Mouse (Mus musculus) ES-E14 (cell line): Measurements from ENCODE around the gene Rab7. TPM values are rescaled to one million over a fixed set of nuclear protein-coding genes. Genes with fewer than 3 reads are reported as not detected.
"Not testable (repeated sequence)": the region's sequence is repeated elsewhere in the genome, so short reads cannot be mapped to it uniquely, and the experiment has no call there.

Source experiments
- DNase-seq: peaks from one replicate; pipeline ENCODE4 v3.0.0-alpha.2; 2013; ENCODE audit warnings: low read depth, low spot score
- H3K27ac ChIP-seq: 2 replicates; pipeline ENCODE4 v1.5.1; 2012; ENCODE audit warnings: low read depth, mild to moderate bottlenecking, low read length, moderate library complexity, mixed read lengths; ENCODE audit not compliant: poor library complexity, insufficient read depth, severe bottlenecking
- H3K36me3 ChIP-seq: 2 replicates; pipeline ENCODE4 v1.6.1; 2012; ENCODE audit warnings: mild to moderate bottlenecking, low read length, moderate library complexity, mixed read lengths; ENCODE audit not compliant: control insufficient read depth, poor library complexity, insufficient read depth, severe bottlenecking
- H3K4me1 ChIP-seq, 2 experiments: fragments of 150-350 bp in 1 of 2; sonication (generic) in 1 of 2; 2 replicates each; pipeline ENCODE4 v1.6.1; 2012; ENCODE audit warnings: low read length in 2 of 2, mild to moderate bottlenecking in 1 of 2, mixed read lengths in 1 of 2; ENCODE audit not compliant: control insufficient read depth in 2 of 2, insufficient read depth in 2 of 2, poor library complexity in 1 of 2
- H3K4me3 ChIP-seq, 2 experiments: fragments of 150-350 bp in 1 of 2; sonication (generic) in 1 of 2; 2 replicates each; pipeline ENCODE4 v1.5.1; 2012; ENCODE audit warnings: low read length in 2 of 2, low read depth in 1 of 2, mild to moderate bottlenecking in 1 of 2, mixed read lengths in 1 of 2; ENCODE audit not compliant: insufficient read depth in 1 of 2, poor library complexity in 1 of 2, severe bottlenecking in 1 of 2
- H3K9ac ChIP-seq: 2 replicates; pipeline ENCODE4 v1.6.1; 2012; ENCODE audit warnings: low read depth, mild to moderate bottlenecking, low read length, mixed read lengths; ENCODE audit not compliant: poor library complexity, insufficient read depth, severe bottlenecking
- H3K9me3 ChIP-seq: fragments of 150-350 bp; sonication (generic); 2 replicates; pipeline ENCODE4 v1.6.1; 2012; ENCODE audit warnings: low read depth, mild to moderate bottlenecking, low read length; ENCODE audit not compliant: control insufficient read depth, insufficient read depth
- CHD2 ChIP-seq: IDR thresholded peaks from 2 replicates; pipeline ENCODE4 v1.6.1; 2014; ENCODE audit warnings: mild to moderate bottlenecking, low read depth, low read length, inconsistent platforms
- HCFC1 ChIP-seq: IDR thresholded peaks from 2 replicates; pipeline ENCODE4 v1.6.1; 2012; ENCODE audit warnings: low read length, inconsistent platforms, borderline replicate concordance; ENCODE audit not compliant: insufficient read depth
- MAFK ChIP-seq: IDR thresholded peaks from 2 replicates; pipeline ENCODE4 v1.6.1; 2014; ENCODE audit warnings: mild to moderate bottlenecking, low read depth, low read length, inconsistent platforms; ENCODE audit not compliant: insufficient read depth
- ZC3H11A ChIP-seq: IDR thresholded peaks from 2 replicates; pipeline ENCODE4 v1.6.1; 2012; ENCODE audit warnings: low read depth, mild to moderate bottlenecking, inconsistent platforms, low read length, borderline replicate concordance
- ZNF384 ChIP-seq: IDR thresholded peaks from 2 replicates; pipeline ENCODE4 v1.6.1; 2012; ENCODE audit warnings: low read depth, low read length, inconsistent platforms
- in situ Hi-C, 2 experiments: fragments of 600-800 bp; cut with MboI; formaldehyde crosslinking; loops; one replicate each; pipeline ENCODE4 v1.15.1; 2025; ENCODE audit warnings: low sequenced_read_pairs in 2 of 2, inconsistent platforms in 1 of 2; ENCODE audit not compliant: unreplicated experiment in 2 of 2
- total RNA-seq: library from RNA; depleted of rRNA; stranded (reverse); fragments of 300-350 nt; gene quantifications from 2 replicates; pipeline ENCODE4 v1.2.3, GENCODE M21; 2012; rRNA removed

Rab7 gene
- total RNA-seq, 1 experiment: 56.2 TPM

DNA sequence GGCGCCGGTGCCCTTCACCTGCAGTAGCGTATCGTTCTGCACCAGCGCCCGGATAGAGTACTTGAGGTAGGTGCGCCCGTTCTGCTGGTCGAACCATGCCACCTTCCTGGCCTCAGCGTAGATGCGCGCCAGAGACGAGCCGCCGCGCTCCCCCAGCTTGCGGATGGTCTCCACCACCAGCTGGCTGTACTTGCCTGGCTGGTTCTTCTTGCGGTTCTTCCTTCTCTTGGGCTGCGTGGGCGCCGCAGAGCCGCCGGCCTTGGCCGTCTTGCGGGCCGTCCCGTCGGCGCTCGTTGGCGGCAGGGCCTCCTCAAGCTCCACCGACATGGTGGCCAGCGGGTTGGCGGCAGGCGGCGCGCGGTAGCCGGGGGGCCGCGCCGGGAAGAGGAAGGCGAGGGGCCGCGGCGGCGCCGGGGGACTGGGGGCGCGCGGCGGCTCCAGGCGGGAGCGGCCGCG is 64.0 kb downstream of the Rab7 start:
- Histone ChIP-seq H3K4me1 (peaks cover 0 to 7% of the 10 kb centered on the region in 2 experiments; a peak in 1 of 4 replicates), H3K4me3 (peak overlapping the region; percentile 91 to 93), H3K36me3 (peaks cover 5% of the 10 kb centered on the region; the same call in 1 of the 2 replicates), H3K27ac (peak overlapping the region; percentile 20; the same call in 1 of the 2 replicates), H3K9me3 (no peaks in the 10 kb centered on the region), H3K9ac (peak overlapping the region; percentile 86)
- no peak for DNase-seq
- TF ChIP-seq ZC3H11A (no peak), HCFC1 (no peak), MAFK (no peak), CHD2 (no peak), ZNF384 (no peak)
- in situ Hi-C loops: no loop called here

DNA sequence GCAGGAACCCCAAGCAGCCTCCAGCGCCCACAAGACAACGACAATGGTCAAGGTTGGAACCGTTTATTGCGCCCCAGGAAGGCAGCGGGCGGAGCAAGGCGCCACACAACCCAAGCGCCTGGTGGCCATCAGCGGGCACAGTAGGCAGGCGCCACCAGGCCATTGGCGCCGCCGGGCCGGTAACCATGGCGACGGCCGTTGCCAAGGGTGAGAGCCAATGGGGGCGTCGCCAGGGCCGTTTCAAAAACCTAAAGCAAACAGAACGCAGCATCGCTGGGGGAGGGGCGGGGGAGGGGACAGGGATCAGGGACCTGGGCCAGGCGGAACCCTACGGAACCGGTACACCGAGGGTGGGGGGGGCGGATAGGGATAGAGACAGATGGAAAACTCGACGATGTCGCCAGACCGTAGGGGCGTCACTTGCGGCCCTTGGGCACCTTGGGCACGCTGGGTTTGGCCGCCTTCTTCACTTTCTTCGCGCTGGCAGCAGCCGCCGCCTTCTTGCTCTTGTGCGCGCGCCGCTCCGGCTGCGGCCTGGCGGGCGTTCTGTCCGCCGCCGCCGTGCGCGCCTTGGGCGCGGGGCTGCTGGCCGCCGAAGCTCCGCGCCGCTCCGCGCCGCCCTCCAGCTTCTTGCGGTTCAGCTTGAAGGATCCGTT is 64.6 kb downstream of the Rab7 start:
- DNase-seq: peak; percentile 78
- peak overlapping the region; percentile 91 to 93 for H3K4me3 ChIP-seq
- in situ Hi-C loops: no loop called here
- H3K4me1 ChIP-seq: peaks cover 0 to 7% of the 10 kb centered on the region in 2 experiments; a peak in 1 of 4 replicates
- peaks cover 5% of the 10 kb centered on the region; the same call in 1 of the 2 replicates for H3K36me3 ChIP-seq
- H3K9me3 ChIP-seq: no peaks in the 10 kb centered on the region
- TF ChIP-seq CHD2: no peak
- no peak for TF ChIP-seq MAFK
- TF ChIP-seq ZC3H11A: no peak
- TF ChIP-seq ZNF384: no peak
- 0 out of 2 replicates have a peak, but pooled peaks have one; percentile 26 for TF ChIP-seq HCFC1
- H3K27ac ChIP-seq: 0 out of 2 replicates have a peak overlapping the region, but pooled peaks have one; percentile 20
- H3K9ac ChIP-seq: peak overlapping the region; percentile 86

DNA sequence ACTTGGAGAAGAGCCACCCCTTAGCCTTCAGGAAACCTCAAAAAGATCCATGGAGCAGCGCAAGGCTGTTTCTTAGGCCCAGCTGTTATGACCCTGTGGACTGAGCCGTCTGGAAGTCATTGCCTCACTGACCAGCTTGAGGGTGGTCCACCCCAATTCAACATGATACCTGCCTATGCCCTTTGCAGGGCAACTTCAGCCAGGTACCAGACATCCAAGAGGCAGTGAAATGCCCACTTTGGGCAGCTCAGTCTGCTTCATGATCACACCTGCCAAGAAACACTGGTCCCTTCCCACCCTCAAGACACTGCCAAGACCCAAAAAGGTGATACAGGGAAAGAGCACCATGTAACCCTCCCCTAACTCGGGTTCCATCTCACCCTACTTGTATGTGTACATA is 65.3 kb downstream of the Rab7 start:
- in situ Hi-C loops: no loop called here
- Histone ChIP-seq H3K36me3 (peaks cover 5% of the 10 kb centered on the region; the same call in 1 of the 2 replicates), H3K4me3 (peak overlapping the region in 1 of 2 experiments; percentile 93; a peak in 1 of 4 replicates), H3K9me3 (no peaks in the 10 kb centered on the region), H3K9ac (no peak overlapping the region), H3K4me1 (peaks cover 0 to 7% of the 10 kb centered on the region in 2 experiments; a peak in 1 of 4 replicates), H3K27ac (peak overlapping the region; percentile 29; the same call in 1 of the 2 replicates)
- TF ChIP-seq ZNF384: no peak
- no peak for TF ChIP-seq CHD2
- TF ChIP-seq ZC3H11A: no peak
- no peak for TF ChIP-seq MAFK
- no peak for TF ChIP-seq HCFC1
- DNase-seq: no peak

DNA sequence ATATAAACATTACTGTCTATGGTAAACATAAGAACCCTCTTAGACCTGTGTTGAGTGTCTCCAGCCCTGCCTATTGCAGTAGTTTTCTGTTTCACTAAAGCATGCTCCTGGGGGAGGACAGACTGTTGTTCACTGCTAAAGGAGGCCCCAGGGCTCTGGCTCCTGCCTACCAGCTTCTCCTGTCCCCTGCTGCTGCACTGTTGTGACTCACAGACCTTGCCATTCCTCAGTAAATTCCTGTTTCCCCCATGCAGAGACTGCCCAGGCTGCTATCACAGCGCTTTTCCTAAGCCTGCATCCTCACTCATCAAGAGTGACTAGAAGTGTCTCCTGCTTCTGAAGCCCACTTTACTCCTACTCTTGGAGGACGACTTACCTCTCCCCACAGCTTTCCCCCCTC is 75.0 kb downstream of the Rab7 start:
- Histone ChIP-seq H3K9me3 (no peaks in the 10 kb centered on the region), H3K9ac (no peak overlapping the region), H3K27ac (no peak overlapping the region), H3K4me1 (no peaks in the 10 kb centered on the region), H3K4me3 (no peak overlapping the region), H3K36me3 (no peaks in the 10 kb centered on the region)
- in situ Hi-C loops: no loop called here
- TF ChIP-seq MAFK: no peak
- no peak for TF ChIP-seq HCFC1
- no peak for TF ChIP-seq ZNF384
- no peak for TF ChIP-seq CHD2
- no peak for TF ChIP-seq ZC3H11A
- no peak for DNase-seq

DNA sequence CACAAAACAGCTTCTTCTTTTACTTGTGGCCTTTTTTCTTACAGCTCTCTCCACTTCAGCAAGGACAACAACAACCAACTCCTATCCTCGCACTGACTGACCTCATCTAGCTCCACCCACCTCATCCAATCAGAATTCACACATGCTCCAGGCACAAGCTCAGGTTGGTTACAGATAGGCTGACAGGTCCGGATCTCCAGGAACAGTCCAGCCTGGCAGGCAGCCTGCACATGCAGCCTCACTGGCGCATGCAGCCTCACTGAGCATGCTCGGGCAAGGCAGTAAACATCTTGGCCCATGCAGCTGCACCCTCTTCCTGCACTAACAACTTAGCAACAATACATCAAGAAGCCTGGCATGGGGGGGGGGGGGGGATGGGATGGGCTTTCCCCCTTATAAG is 82.6 kb downstream of the Rab7 start:
- H3K27ac ChIP-seq, H3K9me3 ChIP-seq, H3K9ac ChIP-seq, H3K4me1 ChIP-seq, H3K4me3 ChIP-seq, H3K36me3 ChIP-seq, DNase-seq, in situ Hi-C loops: not testable (repeated sequence)

Other genes with a start within 250 kb of the Rab7 start
- 1.6 and 2.0 TPM in 2 replicates for gene Rab43, start 233.1 kb downstream of the Rab7 start, total RNA-seq
- 2.6 and 5.7 TPM in 2 replicates for gene Gm45140, start 209.5 kb downstream of the Rab7 start, total RNA-seq
- gene Isy1, start 206.5 kb downstream of the Rab7 start, total RNA-seq: 34.6 and 48.8 TPM in 2 replicates
- 400 and 562 TPM in 2 replicates for gene Cnbp, start 194.2 kb downstream of the Rab7 start, total RNA-seq
- 103 and 107 TPM in 2 replicates for gene Copg1, start 157.5 kb downstream of the Rab7 start, total RNA-seq
- 61.2 and 125 TPM in 2 replicates for gene Hmces, start 131.3 kb downstream of the Rab7 start, total RNA-seq
- 13.6 and 14.0 TPM in 2 replicates for gene H1fx, start 63.6 kb downstream of the Rab7 start, total RNA-seq
- 376 and 602 TPM in 2 replicates for gene Rpn1, start 39.2 kb upstream of the Rab7 start, total RNA-seq
- 1.3 and 5.4 TPM in 2 replicates for gene Gata2, start 148.6 kb upstream of the Rab7 start, total RNA-seq
- not detected in 2 replicates for gene Dnajb8, start 177.0 kb upstream of the Rab7 start, total RNA-seq